Mouse (Mus musculus) embryonic facial prominence, embryonic 11.5 days (tissue): Measurements from ENCODE around the gene Fam174b. TPM values are rescaled to one million over a fixed set of nuclear protein-coding genes. Genes with fewer than 3 reads are reported as not detected.

Experiments
- ATAC-seq: fragments of 200-750 bp; cut with Nextera tagmentation; replicated peaks from 2 replicates; pipeline ENCODE4 v1.8.0; 2017; ENCODE audit warnings: low read depth; ENCODE audit not compliant: insufficient number of reproducible peaks, low FRiP score, low TSS enrichment
- DNase-seq: peaks from one replicate; pipeline ENCODE4 v3.0.0-alpha.2; 2015; ENCODE audit warnings: low spot score
- H3K27ac ChIP-seq: fragments of 300-500 bp; sonication (generic); replicated peaks from 2 replicates; pipeline ENCODE4 v1.5.1; 2014; ENCODE audit warnings: mild to moderate bottlenecking, low read depth, low read length, control low read depth
- H3K27me3 ChIP-seq: fragments of 300-500 bp; sonication (generic); 2 replicates; pipeline ENCODE4 v1.6.1; 2014; ENCODE audit warnings: mild to moderate bottlenecking, low read length, moderate library complexity, mixed read lengths; ENCODE audit not compliant: control insufficient read depth, insufficient read depth
- H3K36me3 ChIP-seq: fragments of 300-500 bp; sonication (generic); replicated peaks from 2 replicates; pipeline ENCODE4 v1.6.1; 2014; ENCODE audit warnings: low read depth, mild to moderate bottlenecking, low read length, moderate library complexity, mixed read lengths; ENCODE audit not compliant: control insufficient read depth, insufficient read depth
- H3K4me1 ChIP-seq: fragments of 300-500 bp; sonication (generic); 2 replicates; pipeline ENCODE4 v1.6.1; 2014; ENCODE audit warnings: low read length, mixed read lengths; ENCODE audit not compliant: control insufficient read depth, insufficient read depth
- H3K4me2 ChIP-seq: fragments of 300-500 bp; sonication (generic); 2 replicates; pipeline ENCODE4 v1.6.1; 2014; ENCODE audit warnings: low read depth, mild to moderate bottlenecking, control low read depth, low read length, moderate library complexity
- H3K4me3 ChIP-seq: fragments of 300-500 bp; sonication (generic); 2 replicates; pipeline ENCODE4 v1.5.1; 2014; ENCODE audit warnings: low read depth, low read length, control low read depth
- H3K9ac ChIP-seq: fragments of 300-500 bp; sonication (generic); replicated peaks from 2 replicates; pipeline ENCODE4 v1.6.1; 2014; ENCODE audit warnings: mild to moderate bottlenecking, control low read depth, low read length
- H3K9me3 ChIP-seq: fragments of 300-500 bp; sonication (generic); replicated peaks from 2 replicates; pipeline ENCODE4 v1.6.1; 2016; ENCODE audit warnings: mild to moderate bottlenecking, low read length, inconsistent platforms, mixed read lengths; ENCODE audit not compliant: control insufficient read depth
- WGBS: fragments of 180-500 bp; shearing (Covaris S2); extraction: QIAGEN DNeasy Blood & Tissue Kit; methylation state at CpG from one replicate; pipeline ENCODE4 v1.1.7; 2014; 5-methylcytosine and 5-hydroxymethylcytosine counted together
- polyA plus RNA-seq: library from polyadenylated mRNA; unstranded; fragments of >200 nt; fragmentation: Nextera tagmentation; extraction: Ambion mirVana; gene quantifications from 2 replicates; pipeline ENCODE4 v1.2.1, GENCODE M21; 2014

The Fam174b gene
- polyA plus RNA-seq, 1 experiment from 2014 or later, result 34.4 TPM

DNA sequence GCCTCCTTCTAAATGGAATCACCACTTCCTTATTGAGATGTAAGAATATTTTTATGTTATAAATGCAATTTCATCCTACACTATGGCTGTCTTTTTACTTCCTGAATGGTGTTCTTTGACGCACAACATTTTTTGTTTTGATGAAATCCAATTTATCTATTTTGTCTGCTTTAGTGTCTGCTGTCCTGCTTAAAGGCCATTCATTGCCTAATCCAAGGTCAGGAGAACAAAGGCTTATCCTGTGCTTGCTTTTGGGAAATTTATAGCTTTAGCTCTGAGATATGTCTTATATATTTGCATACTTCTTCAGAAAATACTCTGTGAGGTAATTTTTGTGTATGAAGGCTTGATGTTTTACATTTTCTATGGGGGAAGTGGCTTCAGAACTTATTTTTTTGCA, 13.5 kb downstream of the Fam174b start:
- WGBS, result 93% methylated on average over 1 of the region's 1 CpGs

DNA sequence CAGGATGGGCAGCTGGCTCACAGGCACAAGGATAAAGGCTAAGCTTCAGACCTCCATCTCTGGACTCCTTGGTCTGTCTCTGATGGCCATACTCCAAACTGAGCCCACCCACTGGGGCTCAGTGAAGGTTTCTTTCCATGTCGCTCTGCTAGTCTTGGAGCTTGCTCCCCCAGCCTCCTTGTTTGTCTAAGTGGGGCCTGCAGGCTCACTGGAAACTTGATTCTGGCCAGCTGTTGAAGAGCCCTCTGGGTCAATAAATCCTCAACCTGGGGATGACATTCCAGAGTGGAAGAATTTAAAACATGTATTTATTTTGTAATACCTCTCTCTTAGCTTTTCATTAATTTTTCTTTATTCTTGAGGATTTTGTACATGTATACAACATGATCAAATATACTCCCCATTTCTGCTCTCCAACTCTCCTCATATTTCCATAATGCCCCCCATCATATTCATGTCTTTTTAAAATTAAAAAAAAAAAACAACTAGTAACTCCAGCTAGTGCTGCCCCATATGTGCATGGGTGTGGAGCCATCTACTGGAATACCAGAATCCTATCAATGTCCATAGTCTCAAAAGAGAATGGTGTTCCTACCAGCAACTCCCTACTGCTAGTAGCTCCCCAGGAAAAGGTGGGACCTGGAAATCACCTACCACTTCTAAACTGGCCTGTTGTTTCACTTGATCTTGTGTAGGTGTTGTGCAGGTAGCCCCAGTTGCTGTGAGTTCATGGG, 15.4 kb downstream of the Fam174b start:
- ATAC-seq, result no peak
- Histone ChIP-seq H3K9me3 (no peaks in the 10 kb centered on the region), H3K36me3 (no peaks in the 10 kb centered on the region), H3K27me3 (no peaks in the 10 kb centered on the region), H3K27ac (no peak overlapping the region), H3K9ac (no peak overlapping the region), H3K4me2 (no peak overlapping the region), H3K4me3 (no peak overlapping the region), H3K4me1 (no peaks in the 10 kb centered on the region)
- DNase-seq, result peak; percentile 38
- WGBS, result 58% methylated on average over 1 of the region's 1 CpGs

More for the DNA sequence above, 13.5 kb downstream of the Fam174b start:
- Histone ChIP-seq H3K36me3 (no peaks in the 10 kb centered on the region), H3K27ac (no peak overlapping the region), H3K9me3 (no peaks in the 10 kb centered on the region), H3K4me1 (no peaks in the 10 kb centered on the region), H3K4me2 (no peak overlapping the region), H3K27me3 (no peaks in the 10 kb centered on the region), H3K4me3 (no peak overlapping the region), H3K9ac (no peak overlapping the region)
- no peak for DNase-seq
- ATAC-seq, result no peak

DNA sequence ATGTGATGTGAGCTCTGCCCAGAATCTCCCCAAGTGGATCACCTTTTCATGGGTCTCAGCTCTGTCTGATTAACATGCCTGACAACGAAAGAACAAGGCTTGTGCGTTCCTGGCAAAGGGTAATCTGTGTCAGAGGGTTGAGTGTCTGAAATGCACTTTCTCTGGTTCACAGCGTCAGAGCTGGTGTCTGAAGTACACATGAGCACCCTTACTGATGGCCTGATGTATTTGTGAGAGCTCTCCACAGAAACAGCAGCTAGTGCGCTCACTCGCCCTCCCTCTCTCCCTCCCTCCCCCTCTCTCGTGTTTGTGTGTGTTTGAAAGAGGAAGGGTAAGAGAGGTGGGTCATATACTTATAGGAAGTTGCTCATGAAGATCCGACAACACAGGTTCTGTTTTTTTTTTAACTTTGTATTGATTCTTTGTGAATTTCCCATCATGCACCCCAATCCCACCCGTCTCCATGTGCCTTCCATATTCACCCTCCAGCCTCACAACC, 21.6 kb downstream of the Fam174b start:
- 85% methylated on average over 8 of the region's 8 CpGs for WGBS
- no peak overlapping the region for H3K4me3 ChIP-seq
- H3K4me2 ChIP-seq, result no peak overlapping the region
- no peak overlapping the region for H3K9ac ChIP-seq
- DNase-seq (no peak), ATAC-seq (no peak)
- H3K4me1 ChIP-seq, result no peaks in the 10 kb centered on the region
- no peaks in the 10 kb centered on the region for H3K27me3 ChIP-seq
- no peaks in the 10 kb centered on the region for H3K9me3 ChIP-seq
- no peak overlapping the region for H3K27ac ChIP-seq
- no peaks in the 10 kb centered on the region for H3K36me3 ChIP-seq

DNA sequence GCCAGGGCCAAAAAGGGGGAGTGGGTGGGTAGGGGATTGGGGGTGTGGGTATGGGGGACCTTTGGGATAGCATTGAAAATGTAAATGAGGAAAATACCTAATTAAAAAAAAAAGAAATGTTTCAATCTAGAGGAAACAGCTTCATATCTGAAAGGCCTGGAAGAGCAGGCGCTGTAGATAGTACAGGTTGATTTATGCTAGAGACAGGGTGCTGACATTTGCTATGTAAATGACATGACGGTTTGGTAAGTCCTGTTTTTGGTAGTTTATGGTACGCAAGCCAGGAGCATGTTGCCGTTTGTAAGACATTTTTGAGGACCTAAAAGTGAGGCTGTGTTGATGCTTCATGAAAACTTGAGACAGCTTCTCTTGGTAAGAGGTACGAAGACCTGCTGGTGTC, 24.6 kb downstream of the Fam174b start:
- DNase-seq, result no peak
- no peaks in the 10 kb centered on the region for H3K9me3 ChIP-seq
- WGBS, result 90% methylated on average over 5 of the region's 5 CpGs
- H3K27ac ChIP-seq, result no peak overlapping the region
- no peaks in the 10 kb centered on the region for H3K36me3 ChIP-seq
- ATAC-seq, result no peak
- no peak overlapping the region for H3K4me3 ChIP-seq
- no peaks in the 10 kb centered on the region for H3K27me3 ChIP-seq
- no peak overlapping the region for H3K9ac ChIP-seq
- H3K4me2 ChIP-seq, result no peak overlapping the region
- no peaks in the 10 kb centered on the region for H3K4me1 ChIP-seq

DNA sequence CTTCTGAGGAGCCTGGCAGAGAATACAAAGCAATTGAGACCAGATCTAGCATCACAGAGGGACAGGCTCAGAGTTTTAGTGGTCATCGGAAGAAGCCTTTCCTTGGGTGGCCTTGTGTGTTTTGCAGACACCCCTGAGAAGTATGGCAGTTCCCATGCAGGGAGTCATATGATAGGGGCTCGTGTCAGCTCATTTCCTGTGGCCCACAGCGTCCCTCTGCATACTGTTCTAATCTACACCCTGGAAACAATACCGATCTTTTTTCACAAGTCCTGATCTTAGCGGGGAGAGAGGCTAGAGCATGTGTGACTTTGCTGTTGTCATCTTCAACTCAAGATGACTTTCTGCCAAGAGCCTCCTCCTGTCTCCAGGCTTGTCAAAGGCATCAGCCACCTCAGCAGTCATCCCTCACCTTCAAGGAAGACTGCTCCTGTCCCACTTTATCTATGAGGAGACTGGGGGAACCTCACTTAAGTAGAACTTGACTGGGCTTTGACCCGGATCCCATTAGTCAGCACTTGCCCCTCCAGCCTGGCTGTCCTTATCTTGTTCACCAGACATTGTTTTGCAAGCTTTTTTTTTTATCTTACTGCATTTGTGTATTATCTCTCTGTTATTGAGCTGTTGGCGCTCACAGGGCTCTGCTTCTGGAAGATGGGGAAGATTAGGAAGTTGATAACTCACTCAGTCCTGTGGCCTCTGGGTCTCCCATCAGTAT, 25.2 kb downstream of the Fam174b start:
- ATAC-seq, result no peak
- no peaks in the 10 kb centered on the region for H3K36me3 ChIP-seq
- no peak overlapping the region for H3K27ac ChIP-seq
- H3K4me1 ChIP-seq, result no peaks in the 10 kb centered on the region
- H3K4me3 ChIP-seq, result no peak overlapping the region
- H3K9me3 ChIP-seq, result no peaks in the 10 kb centered on the region
- H3K27me3 ChIP-seq, result no peaks in the 10 kb centered on the region
- 64% methylated on average over 7 of the region's 7 CpGs for WGBS
- DNase-seq, result no peak
- H3K4me2 ChIP-seq, result no peak overlapping the region
- no peak overlapping the region for H3K9ac ChIP-seq

DNA sequence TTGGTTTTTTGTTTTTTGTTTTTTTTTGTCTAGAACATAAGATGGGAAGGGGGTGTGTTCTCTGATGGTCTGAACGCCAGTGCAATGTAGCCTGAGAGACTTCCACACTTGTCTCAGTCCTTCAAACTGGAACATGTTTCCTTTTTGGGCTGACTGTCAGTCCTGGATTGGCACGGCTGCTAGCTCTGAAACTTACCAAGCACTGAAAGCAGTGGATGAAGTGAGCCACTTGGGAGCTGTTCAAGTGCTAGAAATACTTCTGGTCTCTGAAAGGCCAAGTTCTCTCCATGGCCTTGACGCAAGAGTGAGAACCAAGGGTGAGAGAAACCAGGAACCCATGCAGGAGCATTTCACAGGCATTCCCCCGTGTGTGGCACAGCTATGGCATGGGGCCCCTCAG, 29.1 kb downstream of the Fam174b start:
- 88% methylated on average over 4 of the region's 4 CpGs for WGBS
- Histone ChIP-seq H3K36me3 (no peaks in the 10 kb centered on the region), H3K4me2 (no peak overlapping the region), H3K27me3 (no peaks in the 10 kb centered on the region), H3K9ac (no peak overlapping the region), H3K27ac (no peak overlapping the region), H3K9me3 (no peaks in the 10 kb centered on the region), H3K4me1 (no peaks in the 10 kb centered on the region), H3K4me3 (no peak overlapping the region)
- DNase-seq (no peak), ATAC-seq (no peak)

DNA sequence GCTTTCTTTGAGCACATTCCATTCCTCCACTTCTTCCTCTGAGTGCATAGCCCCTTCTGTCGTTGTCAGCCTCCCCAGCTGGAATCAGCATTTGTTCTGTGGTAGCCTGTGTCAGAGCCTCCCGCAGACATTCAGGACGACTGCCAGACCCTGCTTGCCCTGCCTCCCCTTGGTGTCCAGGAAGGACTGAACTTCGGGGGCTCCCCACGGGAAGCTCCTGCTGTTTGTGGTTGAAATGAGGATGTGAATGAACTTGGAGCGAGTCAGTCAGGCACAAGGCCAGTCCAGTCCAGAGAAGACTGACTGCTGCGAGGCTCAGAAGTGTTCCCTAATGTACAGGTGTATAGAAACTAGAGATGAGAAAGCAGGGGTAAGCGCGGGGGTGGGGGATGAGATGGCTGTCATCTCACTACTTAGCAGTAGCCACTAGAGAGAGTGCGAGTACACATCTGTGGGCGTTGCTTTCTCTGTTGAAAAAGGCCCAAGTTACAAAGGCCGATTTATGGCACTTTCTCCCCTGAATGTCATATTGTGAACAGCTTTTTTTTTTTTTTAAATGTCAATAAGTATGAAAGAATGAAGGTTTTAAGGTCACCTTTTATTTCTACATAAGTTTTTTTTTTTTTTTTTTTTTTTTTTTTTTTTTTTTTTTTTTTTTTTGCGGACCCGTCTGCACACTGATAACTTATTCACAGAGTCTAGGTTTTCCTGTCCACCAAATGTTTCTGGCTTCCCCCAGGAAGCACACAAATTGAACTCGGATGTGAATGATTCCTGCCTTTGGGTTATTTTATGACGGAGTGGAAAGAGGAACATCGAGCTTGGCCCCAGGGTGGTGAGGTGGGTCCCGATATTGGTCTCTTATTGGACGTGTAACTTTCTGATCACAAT, 31.5 kb downstream of the Fam174b start:
- 44% methylated on average over 19 of the region's 19 CpGs for WGBS
- Histone ChIP-seq H3K4me3 (no peak overlapping the region), H3K4me2 (no peak overlapping the region), H3K27me3 (no peaks in the 10 kb centered on the region), H3K4me1 (no peaks in the 10 kb centered on the region), H3K9me3 (no peaks in the 10 kb centered on the region), H3K27ac (no peak overlapping the region), H3K9ac (no peak overlapping the region), H3K36me3 (no peaks in the 10 kb centered on the region)
- DNase-seq, result no peak
- ATAC-seq, result no peak
